Mouse (Mus musculus) ES-E14 (cell line): ENCODE results near the gene Hmx2. TPM values are rescaled to one million over a fixed set of nuclear protein-coding genes. Genes with fewer than 3 reads are reported as not detected.

ENCODE experiments used
- DNase-seq: peaks from one replicate; pipeline ENCODE4 v3.0.0-alpha.2; 2013; ENCODE audit warnings: low read depth, low spot score
- H3K27ac ChIP-seq: 2 replicates; pipeline ENCODE4 v1.5.1; 2012; ENCODE audit warnings: low read depth, mild to moderate bottlenecking, low read length, moderate library complexity, mixed read lengths; ENCODE audit not compliant: poor library complexity, insufficient read depth, severe bottlenecking
- H3K36me3 ChIP-seq: 2 replicates; pipeline ENCODE4 v1.6.1; 2012; ENCODE audit warnings: mild to moderate bottlenecking, low read length, moderate library complexity, mixed read lengths; ENCODE audit not compliant: control insufficient read depth, poor library complexity, insufficient read depth, severe bottlenecking
- H3K4me1 ChIP-seq, 2 experiments: fragments of 150-350 bp in 1 of 2; sonication (generic) in 1 of 2; 2 replicates each; pipeline ENCODE4 v1.6.1; 2012; ENCODE audit warnings: low read length in 2 of 2, mild to moderate bottlenecking in 1 of 2, mixed read lengths in 1 of 2; ENCODE audit not compliant: control insufficient read depth in 2 of 2, insufficient read depth in 2 of 2, poor library complexity in 1 of 2
- H3K4me3 ChIP-seq, 2 experiments: fragments of 150-350 bp in 1 of 2; sonication (generic) in 1 of 2; 2 replicates each; pipeline ENCODE4 v1.5.1; 2012; ENCODE audit warnings: low read length in 2 of 2, low read depth in 1 of 2, mild to moderate bottlenecking in 1 of 2, mixed read lengths in 1 of 2; ENCODE audit not compliant: insufficient read depth in 1 of 2, poor library complexity in 1 of 2, severe bottlenecking in 1 of 2
- H3K9ac ChIP-seq: 2 replicates; pipeline ENCODE4 v1.6.1; 2012; ENCODE audit warnings: low read depth, mild to moderate bottlenecking, low read length, mixed read lengths; ENCODE audit not compliant: poor library complexity, insufficient read depth, severe bottlenecking
- H3K9me3 ChIP-seq: fragments of 150-350 bp; sonication (generic); 2 replicates; pipeline ENCODE4 v1.6.1; 2012; ENCODE audit warnings: low read depth, mild to moderate bottlenecking, low read length; ENCODE audit not compliant: control insufficient read depth, insufficient read depth
- CHD2 ChIP-seq: IDR thresholded peaks from 2 replicates; pipeline ENCODE4 v1.6.1; 2014; ENCODE audit warnings: mild to moderate bottlenecking, low read depth, low read length, inconsistent platforms
- HCFC1 ChIP-seq: IDR thresholded peaks from 2 replicates; pipeline ENCODE4 v1.6.1; 2012; ENCODE audit warnings: low read length, inconsistent platforms, borderline replicate concordance; ENCODE audit not compliant: insufficient read depth
- MAFK ChIP-seq: IDR thresholded peaks from 2 replicates; pipeline ENCODE4 v1.6.1; 2014; ENCODE audit warnings: mild to moderate bottlenecking, low read depth, low read length, inconsistent platforms; ENCODE audit not compliant: insufficient read depth
- ZC3H11A ChIP-seq: IDR thresholded peaks from 2 replicates; pipeline ENCODE4 v1.6.1; 2012; ENCODE audit warnings: low read depth, mild to moderate bottlenecking, inconsistent platforms, low read length, borderline replicate concordance
- ZNF384 ChIP-seq: IDR thresholded peaks from 2 replicates; pipeline ENCODE4 v1.6.1; 2012; ENCODE audit warnings: low read depth, low read length, inconsistent platforms
- in situ Hi-C, 2 experiments: fragments of 600-800 bp; cut with MboI; formaldehyde crosslinking; loops; one replicate each; pipeline ENCODE4 v1.15.1; 2025; ENCODE audit warnings: low sequenced_read_pairs in 2 of 2, inconsistent platforms in 1 of 2; ENCODE audit not compliant: unreplicated experiment in 2 of 2
- total RNA-seq: library from RNA; depleted of rRNA; stranded (reverse); fragments of 300-350 nt; gene quantifications from 2 replicates; pipeline ENCODE4 v1.2.3, GENCODE M21; 2012

Gene Hmx2
- total RNA-seq, 1 experiment = 0.18 TPM

DNA sequence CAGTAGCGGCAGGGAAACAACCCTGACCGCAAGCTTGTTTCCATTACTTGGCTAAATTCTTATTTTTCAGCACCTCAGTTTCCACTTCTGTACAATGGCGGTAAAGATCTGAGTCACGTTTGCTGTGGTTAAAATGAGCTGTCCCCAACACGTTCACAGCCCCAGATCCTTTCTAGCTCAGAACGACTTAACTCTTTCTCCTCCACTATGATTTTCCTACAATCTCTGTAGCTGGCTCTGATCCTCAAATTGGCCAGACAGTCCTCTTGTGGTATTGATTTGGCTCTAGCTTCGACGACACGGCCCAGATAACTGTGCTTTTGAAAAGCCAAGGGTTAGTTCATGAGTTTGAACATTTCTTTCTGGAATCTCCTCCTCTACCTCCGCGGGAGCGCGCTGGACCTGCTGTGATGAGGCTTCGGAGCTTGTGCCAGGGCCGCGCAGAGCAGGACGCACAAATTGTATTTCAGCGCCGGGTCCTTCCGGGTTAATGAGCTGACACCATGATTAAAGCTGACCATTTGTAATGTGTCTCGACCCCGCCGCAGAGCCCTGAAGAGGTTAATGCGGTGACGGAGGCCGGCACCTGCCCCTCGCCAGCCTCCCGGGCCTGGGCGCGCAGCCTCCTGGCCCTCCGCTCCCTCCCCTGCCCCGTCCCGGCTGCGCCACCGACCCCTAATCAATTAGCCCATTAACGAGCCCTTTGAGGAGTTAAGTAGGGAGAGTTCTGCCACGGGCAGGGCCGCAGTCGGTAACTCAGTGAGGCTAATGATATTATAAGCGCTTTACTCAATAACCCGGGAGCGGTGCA is 3.6 kb downstream of the Hmx2 start:
- Histone ChIP-seq H3K4me1 (peaks cover 0 to 4% of the 10 kb centered on the region in 2 experiments; a peak in 1 of 4 replicates), H3K9me3 (no peaks in the 10 kb centered on the region), H3K27ac (no peak overlapping the region), H3K9ac (no peak overlapping the region), H3K36me3 (no peaks in the 10 kb centered on the region), H3K4me3 (no peak overlapping the region)
- TF ChIP-seq CHD2 = no peak
- no peak for TF ChIP-seq MAFK
- TF ChIP-seq ZC3H11A = no peak
- TF ChIP-seq ZNF384 = no peak
- TF ChIP-seq HCFC1 = no peak
- in situ Hi-C loops = loop anchor here (10.0 kb wide), 1 partner anchor 1043 kb away; the partner anchor contains the start of gene Nkx1-2 (in 2 of the 2)
- no peak for DNase-seq

DNA sequence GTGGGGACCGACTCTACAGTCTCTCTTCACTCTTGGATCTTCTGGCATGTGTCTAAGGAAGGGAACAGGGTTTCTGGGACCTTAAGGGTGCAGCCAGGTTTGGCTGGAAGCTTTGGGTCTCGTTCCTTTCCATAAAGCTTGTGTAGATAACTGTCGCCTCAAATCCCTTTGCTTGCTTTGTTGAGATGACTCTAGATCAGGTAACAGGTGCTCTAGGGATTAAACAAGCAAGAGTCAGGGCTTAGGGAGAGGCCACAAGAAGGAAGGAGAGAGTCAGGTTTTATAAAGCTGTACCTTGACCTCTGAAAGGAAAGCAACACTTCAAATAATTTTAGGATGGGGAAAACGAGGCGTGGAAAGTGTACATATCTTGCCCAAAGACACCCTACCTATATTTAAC is 4.2 kb downstream of the Hmx2 start:
- Histone ChIP-seq H3K36me3 (no peaks in the 10 kb centered on the region), H3K9me3 (no peaks in the 10 kb centered on the region), H3K4me1 (peaks cover 0 to 4% of the 10 kb centered on the region in 2 experiments; a peak in 1 of 4 replicates), H3K27ac (no peak overlapping the region), H3K9ac (no peak overlapping the region), H3K4me3 (no peak overlapping the region)
- in situ Hi-C loops = loop anchor here (10.0 kb wide), 1 partner anchor 1042 kb away; the partner anchor contains the start of gene Nkx1-2 (in 2 of the 2)
- TF ChIP-seq HCFC1 = no peak
- no peak for TF ChIP-seq MAFK
- no peak for TF ChIP-seq CHD2
- TF ChIP-seq ZNF384 = no peak
- no peak for TF ChIP-seq ZC3H11A
- no peak for DNase-seq

DNA sequence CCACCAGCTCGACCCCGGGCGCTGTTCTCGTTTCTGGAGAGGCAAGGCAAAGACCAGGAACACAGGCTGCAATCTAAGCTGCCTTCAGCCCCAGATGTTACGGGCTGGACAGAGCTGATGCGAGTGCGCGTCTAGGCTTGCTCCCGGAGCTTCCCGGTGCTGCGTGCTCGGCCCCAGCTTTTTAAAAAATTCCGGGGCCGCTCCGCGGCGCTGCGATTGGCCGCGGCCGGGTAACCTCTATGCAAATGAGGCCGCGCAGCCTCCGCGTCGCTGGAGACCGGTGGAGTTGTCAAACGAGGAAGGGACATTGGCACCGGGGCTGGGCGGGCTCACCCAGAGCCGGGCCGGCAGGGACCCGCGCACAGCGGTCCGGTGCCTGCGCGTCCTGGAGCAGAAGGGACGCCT is 5.2 kb downstream of the Hmx2 start:
- H3K36me3 ChIP-seq = no peaks in the 10 kb centered on the region
- TF ChIP-seq ZC3H11A (no peak), CHD2 (no peak), MAFK (no peak), HCFC1 (no peak), ZNF384 (no peak)
- DNase-seq = no peak
- H3K27ac ChIP-seq = no peak overlapping the region
- H3K4me3 ChIP-seq = peak overlapping the region; percentile 50 to 59
- H3K9ac ChIP-seq = no peak overlapping the region
- peaks cover 0 to 4% of the 10 kb centered on the region in 2 experiments; a peak in 1 of 4 replicates for H3K4me1 ChIP-seq
- in situ Hi-C loops = loop anchor here (10.0 kb wide), 1 partner anchor 1041 kb away; the partner anchor contains the start of gene Nkx1-2 (in 2 of the 2)
- no peaks in the 10 kb centered on the region for H3K9me3 ChIP-seq

DNA sequence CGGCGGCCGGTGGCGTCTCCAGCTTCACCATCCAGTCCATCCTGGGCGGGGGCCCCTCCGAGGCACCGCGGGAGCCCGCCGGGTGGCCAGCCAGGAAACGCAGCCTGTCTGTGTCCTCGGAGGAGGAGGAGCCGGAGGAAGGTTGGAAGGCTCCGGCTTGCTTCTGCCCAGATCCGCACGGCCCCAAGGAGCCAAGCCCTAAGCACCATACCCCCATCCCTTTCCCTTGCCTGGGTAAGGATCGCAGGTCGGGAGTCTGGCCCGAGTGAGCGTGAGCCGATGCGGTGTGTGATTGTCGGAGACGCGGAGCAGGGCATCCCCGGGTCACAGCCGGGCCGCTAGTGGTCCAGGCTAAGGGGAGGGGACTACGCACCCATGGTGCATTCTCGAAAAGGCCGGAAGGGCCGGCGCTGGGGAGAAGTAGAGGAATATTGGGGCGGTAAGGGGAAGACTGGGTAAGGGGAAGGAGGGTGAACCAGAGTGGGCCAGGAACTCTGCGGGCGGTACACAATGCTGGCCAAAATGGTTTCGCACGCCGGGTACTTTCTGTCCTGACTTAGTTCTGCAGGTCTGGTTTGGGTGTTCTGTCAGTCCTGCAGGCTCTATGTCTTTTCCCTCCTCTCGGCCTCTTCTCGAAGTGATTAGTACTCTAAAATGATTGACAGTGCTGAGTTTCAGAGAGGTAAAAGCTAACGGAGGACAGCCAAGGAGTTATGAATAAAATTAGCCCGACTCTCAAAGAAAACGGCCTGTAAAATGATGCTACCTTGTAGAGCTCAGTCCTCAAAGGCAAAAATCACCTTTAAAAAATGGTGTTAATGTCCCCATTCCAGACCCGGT is 6.0 kb downstream of the Hmx2 start:
- no peak for DNase-seq
- Histone ChIP-seq H3K27ac (no peak overlapping the region), H3K9ac (no peak overlapping the region)

More for the DNA sequence above, 6.0 kb downstream of the Hmx2 start:
- Histone ChIP-seq H3K36me3 (no peaks in the 10 kb centered on the region), H3K9me3 (no peaks in the 10 kb centered on the region), H3K4me3 (peak overlapping the region; percentile 50 to 59), H3K4me1 (peaks cover 0 to 4% of the 10 kb centered on the region in 2 experiments; a peak in 1 of 4 replicates)
- TF ChIP-seq CHD2 (no peak), MAFK (no peak), ZC3H11A (no peak), ZNF384 (no peak), HCFC1 (no peak)
- in situ Hi-C loops = loop anchor here (10.0 kb wide), 1 partner anchor 1040 kb away; the partner anchor contains the start of gene Nkx1-2 (in 2 of the 2)
